Mouse (Mus musculus) spleen, postnatal 4 days (tissue): ENCODE results near the gene Trem1.

Experiments
- DNase-seq, 2 experiments: peaks; one replicate each; pipeline ENCODE4 v3.0.0; 2022; ENCODE audit warnings: low spot score in 2 of 2

The Trem1 gene

DNA sequence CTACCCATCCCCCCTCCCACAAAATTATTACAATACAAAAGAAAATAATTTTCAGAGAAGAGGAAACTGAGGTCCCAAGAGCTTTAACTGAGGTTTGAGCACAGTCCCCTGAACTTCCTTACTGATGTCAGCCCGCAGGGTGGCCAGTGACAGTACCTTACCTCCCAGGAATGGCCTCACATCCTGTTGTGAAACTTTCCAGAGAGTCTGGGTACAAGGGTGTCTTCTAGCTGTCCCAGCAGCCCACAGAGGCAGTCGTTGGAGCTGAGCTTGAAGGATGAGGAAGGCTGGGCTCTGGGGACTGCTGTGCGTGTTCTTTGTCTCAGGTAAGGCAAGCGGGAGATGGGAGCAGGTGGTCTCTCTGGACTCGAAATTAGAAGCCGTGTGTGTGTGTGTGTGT is at the start of gene Trem1:
Gene Trem1 (plus strand): TSS at position 251 of the 400 bp plus-strand sequence.
- DNase-seq: peak; percentile 19 to 63

DNA sequence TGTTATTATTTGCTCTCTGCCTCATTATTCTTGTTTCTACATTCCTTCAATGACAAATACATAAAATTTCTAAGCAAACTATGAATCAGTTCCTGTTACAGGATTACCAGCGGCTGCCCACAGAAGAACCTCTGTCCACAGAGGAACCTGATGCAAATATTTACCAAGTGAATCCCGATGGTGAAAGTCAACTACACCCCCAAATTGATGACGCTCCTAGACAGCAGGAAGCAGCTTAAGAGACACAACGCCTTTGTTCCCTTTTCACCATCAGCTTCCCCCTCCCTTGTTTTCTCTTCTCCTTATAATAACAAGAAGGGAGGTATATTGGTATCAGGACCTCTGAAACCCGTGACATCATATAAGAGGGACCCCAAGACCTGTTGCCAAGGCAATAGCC is 47.3 kb upstream of the Trem1 start:
- DNase-seq: no peak

DNA sequence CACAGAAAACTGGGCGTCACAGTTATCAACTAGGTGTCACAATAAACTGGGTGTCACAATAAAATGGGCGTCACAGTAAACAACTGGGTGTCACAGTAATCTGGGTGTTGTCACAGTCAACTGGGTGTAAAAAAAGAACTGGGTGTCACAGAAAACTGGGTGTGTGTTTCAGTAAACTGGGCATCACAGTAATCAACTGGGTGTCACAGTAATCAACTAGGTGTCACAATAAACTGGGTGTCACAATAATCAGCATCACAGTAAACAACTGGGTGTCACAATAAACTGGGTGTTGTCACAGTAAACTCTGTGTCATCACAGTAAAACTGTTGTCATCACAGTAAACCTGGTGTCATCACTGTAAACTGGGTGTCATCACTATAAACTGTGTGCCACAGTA is 40.2 kb upstream of the Trem1 start:
- no peak for DNase-seq

DNA sequence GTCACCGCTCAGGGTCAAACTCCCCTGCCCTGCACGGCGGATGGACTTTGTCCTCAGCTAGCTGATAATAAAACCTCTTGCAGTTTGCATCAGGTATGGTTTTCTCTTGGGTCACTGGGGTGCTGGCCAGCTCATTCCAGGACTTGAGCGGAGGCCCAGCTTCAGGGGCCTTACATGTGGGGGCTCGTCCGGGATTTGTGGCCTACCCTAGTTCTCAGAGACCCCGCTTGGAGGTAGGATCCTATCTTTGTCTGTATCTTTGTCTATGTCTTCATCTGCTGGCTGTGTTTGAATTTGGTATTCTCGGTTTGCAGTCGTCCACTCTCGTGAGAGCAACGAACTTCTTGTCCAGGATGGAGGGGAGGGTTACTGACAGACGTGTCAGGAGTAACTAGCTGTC is 29.5 kb upstream of the Trem1 start:
- peak; percentile 8 to 50 for DNase-seq

DNA sequence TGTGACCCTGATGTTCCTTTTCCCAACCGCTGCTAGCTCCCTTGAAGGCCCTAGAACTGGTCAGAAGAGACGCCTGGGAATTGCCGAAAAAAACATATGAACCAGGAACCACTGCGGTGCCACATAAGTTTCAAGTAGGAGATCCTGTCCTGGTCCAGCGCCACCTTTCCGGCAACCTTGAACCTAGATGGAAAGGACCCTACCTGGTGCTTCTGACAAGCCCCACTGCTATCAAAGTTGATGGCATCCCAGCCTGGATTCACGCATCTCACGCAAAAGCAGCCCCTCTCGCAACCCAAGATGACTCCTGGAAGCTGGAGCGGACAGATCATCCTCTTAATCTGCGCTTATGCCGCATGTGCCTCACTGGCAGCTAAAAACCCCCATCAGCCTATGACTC is 20.0 kb upstream of the Trem1 start:
- DNase-seq: peak; percentile 9 to 53

DNA sequence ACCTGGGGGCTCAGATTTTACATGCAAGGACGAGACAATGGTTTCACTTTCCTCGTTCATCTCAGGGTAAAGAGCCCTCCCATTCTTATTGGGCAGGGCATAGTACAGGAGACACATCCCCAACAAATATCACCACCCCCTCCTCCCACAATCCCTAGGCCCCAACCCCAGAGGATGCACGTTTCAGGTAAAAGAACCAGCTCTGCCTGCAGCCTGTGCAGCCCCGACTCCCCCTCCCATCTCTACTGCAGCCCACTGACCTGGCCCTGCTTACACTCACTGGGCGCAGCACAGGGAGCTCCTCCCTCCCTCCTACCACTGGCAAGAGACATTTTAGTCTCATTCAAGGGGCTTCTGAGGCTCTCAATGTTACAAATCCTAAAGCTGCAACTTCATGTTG is 19.1 kb upstream of the Trem1 start:
- DNase-seq: peak; percentile 7 to 49

DNA sequence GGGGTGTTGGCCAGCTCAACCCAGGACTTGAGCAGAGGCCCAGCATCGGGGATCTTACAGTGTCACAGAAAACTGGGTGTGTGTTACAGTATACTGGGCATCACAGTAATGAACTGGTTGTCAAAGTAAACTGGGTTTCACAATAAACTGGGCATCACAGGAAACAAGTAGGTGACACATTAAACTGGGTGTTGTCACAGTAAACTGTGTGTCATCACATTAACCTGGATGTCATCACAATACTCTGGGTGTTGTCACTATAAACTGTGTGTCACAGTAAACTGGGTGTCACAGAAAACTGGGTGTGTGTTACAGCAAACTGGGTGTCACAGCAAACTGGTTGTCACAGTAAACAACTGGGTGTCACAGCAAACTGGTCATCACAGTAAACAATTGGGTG is 17.1 kb upstream of the Trem1 start:
- peak; percentile 3 to 41 for DNase-seq

DNA sequence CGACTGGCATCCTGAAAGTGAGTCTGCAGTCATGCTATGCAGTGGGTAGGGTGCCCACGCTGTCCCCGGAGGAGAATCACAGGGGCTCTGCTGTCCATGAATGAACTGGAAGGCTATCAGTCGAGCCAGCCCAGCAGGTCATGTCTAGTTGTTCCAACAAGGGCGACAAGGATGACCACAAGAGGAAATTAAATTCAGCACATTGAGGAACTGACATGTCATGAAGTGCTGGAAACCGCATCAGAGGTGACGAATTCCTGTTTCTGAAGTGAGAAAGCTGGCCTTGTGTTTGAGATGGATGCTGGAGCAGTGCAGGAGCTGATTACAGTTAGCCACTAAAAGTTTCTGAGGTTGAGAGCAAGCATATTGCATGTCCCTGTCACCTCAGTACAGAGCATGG is 1.9 kb upstream of the Trem1 start:
- DNase-seq: peak; percentile 9 to 41

DNA sequence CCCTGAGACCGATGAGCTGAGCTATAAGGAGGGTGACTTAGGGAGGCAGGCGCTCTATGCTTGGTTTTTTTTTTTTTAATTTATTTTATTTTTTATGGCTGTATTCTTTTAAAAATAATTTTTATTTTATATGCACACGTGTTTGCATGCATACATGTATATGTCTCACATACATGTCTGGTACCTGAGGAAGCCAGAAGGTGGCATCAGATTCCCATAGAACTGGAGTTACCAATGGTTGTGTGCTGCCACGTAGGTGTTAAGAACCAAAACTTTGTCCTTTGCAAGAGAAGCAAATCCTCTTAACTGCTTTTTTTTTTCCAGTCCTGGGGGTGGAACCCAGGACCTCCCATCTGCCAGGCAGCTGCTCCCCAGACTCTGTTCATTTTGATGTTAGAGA is 1.2 kb downstream of the Trem1 start:
- peak; percentile 7 to 35 for DNase-seq

DNA sequence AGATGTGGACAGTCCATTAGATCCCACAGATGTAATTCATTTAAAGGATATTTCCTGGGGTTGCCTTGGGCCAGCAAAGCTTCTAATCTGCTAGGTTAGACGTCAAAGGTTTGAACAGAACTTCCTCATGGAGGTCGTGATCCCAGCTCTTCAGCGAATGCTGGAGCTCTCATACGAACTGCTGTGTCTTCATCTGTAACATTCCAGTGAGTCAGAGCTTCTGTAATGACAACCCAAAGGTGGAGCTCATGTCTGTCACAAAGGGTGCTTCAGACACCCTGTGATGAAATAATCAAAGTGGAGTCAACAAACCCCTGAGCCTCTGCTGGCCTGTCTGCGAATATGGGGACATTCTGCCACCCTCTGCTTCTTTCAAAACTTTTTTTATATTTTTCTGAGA is 2.0 kb downstream of the Trem1 start:
- peak; percentile 4 to 40 for DNase-seq

DNA sequence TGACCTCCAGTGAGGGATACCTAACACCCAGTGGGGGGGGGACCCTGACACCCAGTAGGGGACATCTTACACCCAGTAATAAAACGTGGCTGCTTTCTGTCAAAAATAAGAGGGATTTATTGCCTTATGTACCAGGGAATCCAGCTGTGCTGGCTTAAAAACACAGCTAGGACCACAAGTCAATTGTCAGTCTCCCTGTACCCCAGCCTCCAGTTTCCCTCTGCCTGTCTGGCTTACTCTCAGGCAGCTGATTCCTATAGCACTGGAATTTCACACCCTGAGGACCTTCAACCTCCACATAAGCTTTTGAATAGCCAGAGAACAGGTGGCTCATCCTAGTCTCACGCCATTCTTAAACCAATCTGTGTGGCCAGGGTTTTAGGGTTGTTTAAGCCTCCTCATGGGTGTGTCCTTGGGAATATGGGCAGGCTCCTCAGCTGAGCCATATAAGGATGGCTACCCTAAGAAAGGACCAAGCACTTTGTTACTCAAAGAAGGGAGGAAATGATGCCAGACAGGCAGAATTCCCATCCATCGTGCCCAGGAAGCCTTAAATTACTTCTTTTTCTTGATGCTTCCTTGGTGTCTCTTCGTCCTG is 3.3 kb downstream of the Trem1 start:
- DNase-seq: peak; percentile 3 to 27

DNA sequence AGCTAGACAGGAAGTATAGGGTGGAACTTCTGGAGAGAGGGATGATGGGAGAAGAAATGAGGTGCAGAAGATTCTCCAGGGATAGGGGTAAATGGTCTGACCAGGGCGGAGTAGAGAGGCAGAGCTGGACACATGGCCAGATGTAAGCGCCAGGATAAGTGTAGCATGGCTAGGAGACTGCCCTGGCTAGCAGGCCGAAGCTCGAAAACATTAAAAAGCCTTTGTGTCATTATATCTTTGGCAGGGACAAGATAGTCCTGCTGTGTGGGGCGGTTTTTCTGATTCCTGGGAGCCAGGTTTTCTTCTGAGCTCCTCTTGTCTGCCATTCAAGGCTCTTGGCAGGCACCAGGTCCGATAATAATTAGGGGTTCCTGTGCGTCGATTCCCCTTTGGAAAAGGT is 5.1 kb downstream of the Trem1 start:
- peak in 1 of 2 experiments; percentile 40 for DNase-seq

DNA sequence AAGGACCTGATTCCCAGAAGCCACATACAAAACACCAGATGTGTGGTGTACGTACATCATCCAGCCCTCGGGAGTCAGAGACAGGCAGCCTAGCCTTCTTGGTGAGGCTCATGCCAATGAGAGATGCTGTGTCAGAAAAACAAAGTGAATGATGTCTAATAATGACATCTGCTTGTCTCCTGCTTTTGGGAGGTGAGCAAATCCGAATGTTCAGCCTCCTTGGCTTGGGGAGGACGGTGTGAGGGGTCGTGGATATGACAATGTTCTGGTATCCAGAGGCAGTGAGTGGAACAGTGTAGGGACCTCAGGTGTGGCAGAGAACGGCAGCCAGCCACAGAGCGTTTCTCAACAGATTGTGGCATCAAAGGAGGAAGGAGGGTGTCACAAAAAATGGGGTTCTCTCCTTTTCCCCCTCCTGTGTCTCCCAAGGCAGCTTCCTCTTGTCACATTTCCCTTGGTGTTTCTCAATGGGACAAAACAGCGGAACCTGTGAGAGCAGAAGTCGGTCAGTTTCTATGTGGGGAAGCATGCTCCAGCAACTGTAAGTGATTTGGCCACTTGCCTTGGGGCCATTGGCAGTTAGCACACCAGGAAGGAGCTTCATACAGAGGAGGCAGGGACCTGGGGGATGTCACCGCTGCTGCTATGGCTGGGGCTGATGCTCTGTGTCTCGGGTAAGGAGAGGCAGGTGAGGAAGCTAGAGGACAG is 14.8 kb downstream of the Trem1 start, which contains the start of gene Trem3:
Gene Trem3 (plus strand): TSS at position 557 of the 708 bp plus-strand sequence.
- peak; percentile 30 to 66 for DNase-seq

DNA sequence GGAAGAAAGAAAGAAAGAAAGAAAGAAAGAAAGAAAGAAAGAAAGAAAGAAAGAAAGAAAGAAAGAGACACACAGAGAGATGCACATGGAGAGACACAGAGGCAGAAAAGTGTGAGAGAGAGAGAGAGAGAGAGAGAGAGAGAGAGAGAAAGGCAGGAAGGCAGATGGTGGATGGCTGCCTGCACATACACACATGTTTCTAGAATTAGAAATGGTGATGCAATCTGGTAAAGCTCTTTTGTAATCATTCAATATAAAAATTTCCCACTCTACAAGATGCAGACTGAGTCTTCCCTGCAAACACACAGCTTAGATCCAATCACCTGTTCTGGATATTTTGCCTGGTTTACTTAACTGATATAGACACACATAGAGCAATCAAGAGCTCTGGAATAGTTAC is 16.5 kb downstream of the Trem1 start:
- no peak for DNase-seq

DNA sequence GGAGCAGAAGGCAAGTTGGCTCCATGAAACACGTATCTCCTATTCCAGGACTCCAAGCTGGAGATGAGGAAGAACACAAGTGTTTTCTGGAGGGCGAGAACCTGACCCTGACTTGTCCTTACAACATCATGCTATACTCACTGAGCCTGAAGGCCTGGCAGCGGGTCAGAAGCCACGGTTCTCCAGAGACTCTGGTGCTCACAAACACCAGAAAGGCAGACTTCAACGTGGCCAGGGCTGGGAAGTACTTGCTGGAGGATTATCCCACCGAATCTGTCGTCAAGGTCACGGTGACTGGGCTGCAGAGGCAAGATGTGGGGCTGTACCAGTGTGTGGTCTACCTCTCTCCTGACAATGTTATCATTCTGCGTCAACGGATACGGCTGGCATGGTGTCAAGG is 16.9 kb downstream of the Trem1 start:
- DNase-seq: no peak

DNA sequence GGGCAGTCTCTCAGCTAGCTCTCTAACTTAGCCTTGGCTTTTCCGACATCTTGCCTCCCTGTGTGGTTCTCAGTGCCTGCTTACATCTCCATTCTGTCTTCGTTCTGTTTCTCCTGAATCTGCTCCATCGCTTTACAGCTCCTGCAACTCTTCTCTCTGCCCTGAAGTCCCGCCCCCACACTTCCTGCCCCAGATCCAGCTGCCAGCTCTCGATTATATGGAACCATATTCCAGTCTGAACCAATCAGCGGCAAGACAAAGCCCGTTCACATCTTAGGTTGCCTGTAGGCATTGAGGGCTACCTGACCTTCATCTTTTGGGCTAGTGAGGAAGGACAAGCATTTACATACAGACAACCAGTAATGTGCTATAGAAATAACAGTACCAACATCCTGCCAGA is 18.1 kb downstream of the Trem1 start:
- DNase-seq: no peak

DNA sequence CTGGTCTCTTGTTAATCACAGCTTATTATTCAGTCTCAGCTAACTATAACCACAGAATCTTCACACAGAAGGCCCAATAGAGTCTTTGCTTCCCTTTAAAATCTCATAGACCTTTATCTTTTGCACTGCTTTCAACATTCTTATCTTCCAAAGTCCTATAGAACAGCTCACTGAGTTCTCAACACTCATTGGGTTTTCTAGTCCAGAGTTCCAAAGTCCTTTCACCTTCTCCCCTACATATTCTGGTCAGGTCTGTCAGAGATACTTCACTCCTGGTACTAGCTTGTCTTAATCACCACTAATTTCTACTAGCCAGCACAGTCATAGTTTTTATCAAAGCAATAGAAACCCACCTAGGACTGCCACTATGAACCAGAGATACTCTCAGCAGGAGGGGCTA is 24.0 kb downstream of the Trem1 start:
- no peak for DNase-seq

DNA sequence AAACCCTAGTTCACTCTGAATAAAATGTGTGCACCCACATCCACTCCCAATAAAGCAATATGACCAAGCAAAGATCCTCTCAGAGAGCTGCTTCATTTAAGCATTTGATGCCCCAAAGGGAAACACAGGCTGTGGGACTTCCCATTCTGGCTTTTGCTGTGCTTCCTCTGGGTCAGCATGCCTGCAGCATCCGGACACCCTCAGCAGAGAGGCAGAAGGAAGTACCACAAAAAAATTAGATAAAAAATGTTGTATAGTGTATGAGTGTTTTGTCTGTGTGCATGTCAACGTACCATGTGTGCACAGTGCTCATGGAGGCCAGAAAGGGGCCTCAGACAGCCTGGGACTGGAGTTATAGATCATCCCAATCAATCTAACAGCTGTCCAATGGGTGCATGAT is 29.3 kb downstream of the Trem1 start:
- DNase-seq: no peak

DNA sequence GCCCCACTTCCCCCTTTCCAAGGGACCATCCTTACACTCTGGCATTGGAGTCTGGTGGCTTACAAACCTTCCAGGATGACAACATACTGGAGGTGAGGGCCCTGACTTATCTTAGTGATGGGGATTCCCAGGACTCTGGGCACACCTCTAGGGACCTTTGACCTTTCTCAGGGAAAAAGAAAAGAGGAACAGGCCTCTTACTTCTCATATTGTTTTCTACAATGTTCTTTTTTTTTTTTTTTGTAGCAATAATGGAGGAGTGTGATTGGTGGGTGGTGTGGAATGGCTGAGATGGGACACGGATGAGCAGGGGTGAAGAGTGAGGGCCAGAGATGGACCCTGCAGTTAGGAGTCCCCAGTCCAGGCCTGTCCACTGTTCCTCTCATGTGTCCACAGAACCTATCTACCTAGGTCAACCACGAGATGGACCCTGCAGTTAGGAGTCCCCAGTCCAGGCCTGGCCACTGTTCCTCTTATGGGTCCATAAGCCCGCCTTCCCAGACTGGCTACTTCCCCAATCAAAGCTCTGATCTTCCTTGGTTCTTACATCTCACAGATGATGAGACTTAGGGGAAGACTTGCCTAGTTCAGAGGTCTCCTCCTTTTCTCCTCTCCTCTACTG is 31.3 kb downstream of the Trem1 start, which contains the start of gene Treml4:
Gene Treml4 (plus strand): TSS at position 555 of the 622 bp plus-strand sequence.
- DNase-seq: no peak

DNA sequence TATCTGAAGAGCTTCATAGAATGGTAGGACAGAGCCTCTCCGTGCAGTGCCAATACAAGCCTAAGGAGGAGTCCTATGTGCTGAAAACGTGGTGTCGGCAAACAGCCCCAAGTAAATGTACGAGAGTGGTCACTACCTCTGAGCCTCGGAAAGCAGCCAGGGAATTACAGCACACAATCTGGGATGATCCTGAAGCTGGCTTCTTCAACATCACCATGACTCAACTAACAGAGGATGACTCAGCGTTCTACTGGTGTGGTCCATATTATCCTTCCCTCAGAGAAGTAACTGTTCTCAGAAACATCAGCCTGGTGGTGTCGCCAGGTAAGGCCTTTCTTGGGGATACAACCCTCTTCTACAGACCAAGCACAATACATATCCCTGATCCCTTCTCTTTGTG is 32.1 kb downstream of the Trem1 start:
- DNase-seq: no peak

DNA sequence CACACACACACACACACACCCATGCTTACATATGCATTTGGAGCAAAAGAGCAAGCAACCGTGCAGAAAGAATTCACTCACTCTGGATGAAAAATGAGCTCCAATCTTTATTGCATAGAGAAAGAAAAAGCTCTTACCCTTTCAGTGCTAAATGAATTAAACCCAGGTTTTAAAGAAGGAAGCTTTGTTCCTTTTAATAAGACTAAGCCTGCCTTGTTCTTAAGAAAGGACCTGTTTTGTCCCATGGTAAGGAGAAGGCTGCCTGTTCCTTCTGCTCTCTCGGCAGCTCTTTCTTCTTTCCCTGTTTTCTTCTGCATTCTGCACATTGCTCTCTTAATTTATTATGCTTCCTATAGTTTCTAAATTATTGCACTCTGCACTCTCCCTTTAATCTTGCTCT is 33.6 kb downstream of the Trem1 start:
- no peak for DNase-seq

DNA sequence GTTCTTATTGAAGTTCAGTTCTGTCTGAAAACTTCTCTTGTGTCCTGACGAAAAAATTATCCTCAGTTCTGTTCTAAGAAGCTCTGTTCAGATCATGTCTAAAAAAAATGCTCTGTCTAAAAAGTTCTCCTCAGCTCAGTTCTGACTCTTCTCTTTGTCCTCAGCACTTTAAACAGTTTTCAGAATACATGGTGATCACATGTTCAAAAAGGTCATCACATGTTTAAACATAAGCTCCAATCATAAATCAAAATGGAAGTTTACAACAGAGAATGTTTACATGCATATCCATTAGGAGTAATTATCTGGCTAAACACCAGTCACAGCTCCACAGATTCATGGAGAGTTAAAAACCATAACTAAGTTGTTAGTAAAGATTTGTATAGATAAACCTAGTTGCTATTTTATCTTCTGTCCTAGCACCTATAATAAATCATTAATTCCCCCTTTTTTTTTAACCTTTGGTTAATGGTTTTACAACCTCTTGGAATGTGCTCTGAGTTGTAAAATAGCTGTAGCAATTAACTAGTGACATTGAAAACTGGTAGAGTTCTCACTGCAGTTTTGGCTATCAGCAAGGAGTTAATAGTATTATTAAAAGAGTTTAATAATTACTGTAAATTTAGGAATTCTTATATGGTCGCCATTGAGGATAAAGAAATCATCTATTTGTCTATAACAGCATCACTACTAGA is 34.2 kb downstream of the Trem1 start:
- no peak for DNase-seq

DNA sequence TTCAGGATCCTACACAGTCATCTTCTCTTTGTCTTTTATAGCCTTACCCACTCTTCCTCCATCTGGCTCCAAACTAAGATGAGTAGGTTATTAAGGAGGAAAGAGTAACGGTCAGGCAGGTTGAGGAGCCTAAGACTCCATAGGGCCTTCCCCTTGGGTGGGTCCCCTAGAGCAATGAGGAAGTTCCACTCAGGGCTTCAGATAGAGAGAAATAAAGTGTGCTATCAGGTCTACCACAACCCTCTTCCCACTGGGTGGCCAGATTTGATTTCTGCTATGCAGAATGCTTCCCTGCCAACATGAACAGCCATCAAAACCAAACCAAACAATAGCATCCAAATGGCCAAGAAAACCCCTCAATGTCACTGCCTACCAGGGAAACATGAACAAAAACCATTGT is 35.0 kb downstream of the Trem1 start:
- DNase-seq: no peak
